Mouse (Mus musculus) liver, embryonic 14.5 days (tissue): ENCODE results near the gene Prl7c1. TPM values are rescaled to one million over a fixed set of nuclear protein-coding genes. Genes with fewer than 3 reads are reported as not detected.
"Not testable (repeated sequence)": the region's sequence is repeated elsewhere in the genome, so short reads cannot be mapped to it uniquely, and the experiment has no call there.

Experiments
- ATAC-seq: fragments of 200-750 bp; cut with Nextera tagmentation; 2 replicates; pipeline ENCODE4 v1.8.0; 2017; ENCODE audit warnings: moderate number of reproducible peaks, mild to moderate bottlenecking, moderate library complexity; ENCODE audit not compliant: insufficient read depth
- DNase-seq, 3 experiments: peaks; one replicate each; pipeline ENCODE4 v3.0.0-alpha.2; 2012 to 2013; ENCODE audit warnings: low read depth in 3 of 3, low spot score in 3 of 3
- H3K27ac ChIP-seq: fragments of 300-500 bp; sonication (generic); 2 replicates; pipeline ENCODE4 v1.5.1; 2014; ENCODE audit warnings: moderate library complexity, mild to moderate bottlenecking, control low read depth, inconsistent platforms
- H3K27me3 ChIP-seq: fragments of 300-500 bp; sonication (generic); 2 replicates; pipeline ENCODE4 v1.6.1; 2014; ENCODE audit warnings: mild to moderate bottlenecking, low read length, moderate library complexity; ENCODE audit not compliant: control insufficient read depth, insufficient read depth
- H3K36me3 ChIP-seq: fragments of 300-500 bp; sonication (generic); replicated peaks from 2 replicates; pipeline ENCODE4 v1.6.1; 2014; ENCODE audit warnings: low read depth; ENCODE audit not compliant: control insufficient read depth, insufficient read depth
- H3K4me1 ChIP-seq, 2 experiments: fragments of 200-500 bp in 1 of 2; fragments of 300-500 bp in 1 of 2; sonication (generic) in 1 of 2; replicated peaks; 2 replicates each; pipeline ENCODE4 v1.6.1; 2012 to 2014; ENCODE audit warnings: antibody characterized with exemption in 1 of 2, inconsistent platforms in 1 of 2, low read length in 1 of 2; ENCODE audit not compliant: control insufficient read depth in 2 of 2, insufficient read depth in 2 of 2
- H3K4me2 ChIP-seq: fragments of 300-500 bp; sonication (generic); 2 replicates; pipeline ENCODE4 v1.6.1; 2014; ENCODE audit warnings: low read depth, mild to moderate bottlenecking, control low read depth, moderate library complexity
- H3K4me3 ChIP-seq, 2 experiments: fragments of 200-500 bp in 1 of 2; fragments of 300-500 bp in 1 of 2; sonication (generic) in 1 of 2; 2 replicates each; pipeline ENCODE4 v1.5.1; 2012 to 2014; ENCODE audit warnings: low read depth in 2 of 2, low read length in 2 of 2, mild to moderate bottlenecking in 2 of 2, control low read depth in 1 of 2, inconsistent platforms in 1 of 2, moderate library complexity in 1 of 2; ENCODE audit not compliant: insufficient read depth in 1 of 2
- H3K9ac ChIP-seq: fragments of 300-500 bp; sonication (generic); replicated peaks from 2 replicates; pipeline ENCODE4 v1.6.1; 2014; ENCODE audit warnings: mild to moderate bottlenecking, control low read depth, moderate library complexity
- H3K9me3 ChIP-seq: fragments of 300-500 bp; sonication (generic); 2 replicates; pipeline ENCODE4 v1.6.1; 2016; ENCODE audit warnings: low read length, mixed read lengths; ENCODE audit not compliant: control insufficient read depth
- CTCF ChIP-seq: IDR thresholded peaks from 2 replicates; pipeline ENCODE4 v1.5.1; 2016; ENCODE audit warnings: antibody characterized with exemption, low read depth, control low read depth
- EP300 ChIP-seq: IDR thresholded peaks from 2 replicates; pipeline ENCODE4 v1.6.1; 2016; ENCODE audit warnings: antibody characterized with exemption, low read depth
- WGBS: fragments of 180-500 bp; shearing (Covaris S2); extraction: QIAGEN DNeasy Blood & Tissue Kit; methylation state at CpG from one replicate; pipeline ENCODE4 v1.1.7; 2014; ENCODE audit not compliant: insufficient replicate concordance; 5-methylcytosine and 5-hydroxymethylcytosine counted together
- polyA plus RNA-seq, 2 experiments: library from polyadenylated mRNA; depleted of rRNA in 1 of 2; stranded (reverse) in 1 of 2; unstranded in 1 of 2; fragments of >200 nt; fragmentation: Nextera tagmentation in 1 of 2; extraction: Ambion mirVana in 1 of 2; gene quantifications; 2 replicates each; pipeline versions ENCODE4 v1.2.1 to v1.2.3; 2012 to 2014

Gene Prl7c1
- polyA plus RNA-seq (2012; rRNA removed) (not detected in 2 replicates), polyA plus RNA-seq (2014; fragmentation: Nextera tagmentation; extraction: Ambion mirVana) (not detected in 2 replicates)

GRCm38 (mm10) chr13:27780704-27781103 is at the start of gene Prl7c1:
Prl7c1 (minus strand) TSS chr13:27780804.
- 63% methylated on average over 2 of the region's 3 CpGs for WGBS
- H3K9ac ChIP-seq, H3K4me1 ChIP-seq, H3K9me3 ChIP-seq, H3K27me3 ChIP-seq, ATAC-seq, DNase-seq, H3K4me3 ChIP-seq, H3K27ac ChIP-seq, H3K36me3 ChIP-seq, H3K4me2 ChIP-seq: not testable (repeated sequence)

- H3K27ac ChIP-seq = no peak overlapping the region
- DNase-seq (no peak), ATAC-seq (no peak)
- no peaks in the 10 kb centered on the region for H3K4me1 ChIP-seq
- H3K36me3 ChIP-seq = no peaks in the 10 kb centered on the region
- no peaks in the 10 kb centered on the region for H3K27me3 ChIP-seq
- H3K4me3 ChIP-seq = no peak overlapping the region
- H3K4me2 ChIP-seq = no peak overlapping the region
- H3K9me3 ChIP-seq = no peaks in the 10 kb centered on the region
- no peak overlapping the region for H3K9ac ChIP-seq
- TF ChIP-seq CTCF (no peak), EP300 (no peak)
- 53% methylated on average over 1 of the region's 1 CpGs for WGBS
Measured at GRCm38 (mm10) chr13:27802765-27803164, 22.2 kb upstream of the Prl7c1 start.

DNA sequence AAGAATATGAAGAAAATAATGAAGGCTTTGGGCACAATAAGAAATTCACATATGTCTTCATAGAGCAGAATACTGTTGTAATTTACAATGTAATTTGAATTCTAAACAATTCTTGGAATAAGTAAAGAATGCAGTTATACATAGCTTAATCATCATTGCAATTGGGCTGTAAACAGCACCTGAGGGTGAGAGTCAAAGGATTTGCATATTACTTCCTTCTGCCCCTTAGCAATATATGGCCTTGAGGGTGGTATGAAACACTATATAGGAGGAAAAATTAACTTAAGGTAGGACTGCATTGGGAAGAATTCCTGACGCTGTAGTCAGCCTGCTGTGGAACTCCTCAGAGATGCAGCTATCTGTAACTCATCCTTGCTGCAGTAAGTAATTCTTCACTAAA is 20.8 kb upstream of the Prl7c1 start, which contains the start of gene Prl2a1:
TSS of gene Prl2a1 (plus strand) at position 301 of the 400 bp plus-strand sequence.
- TF ChIP-seq EP300 (no peak), CTCF (no peak)
- 56% methylated on average over 1 of the region's 1 CpGs for WGBS
- no peaks in the 10 kb centered on the region for H3K27me3 ChIP-seq
- no peaks in the 10 kb centered on the region for H3K4me1 ChIP-seq
- DNase-seq (no peak), ATAC-seq (no peak)
- H3K4me3 ChIP-seq = no peak within 1 kb of the TSS
- H3K36me3 ChIP-seq = no peaks in the 10 kb centered on the region
- no peak within 1 kb of the TSS for H3K9ac ChIP-seq
- H3K4me2 ChIP-seq = no peak within 1 kb of the TSS
- H3K27ac ChIP-seq = no peak within 1 kb of the TSS
- H3K9me3 ChIP-seq = no peaks in the 10 kb centered on the region

- Histone ChIP-seq H3K4me1 (no peaks in the 10 kb centered on the region), H3K4me3 (no peak overlapping the region), H3K4me2 (no peak overlapping the region), H3K27me3 (no peaks in the 10 kb centered on the region), H3K36me3 (no peaks in the 10 kb centered on the region), H3K9ac (no peak overlapping the region), H3K9me3 (no peaks in the 10 kb centered on the region), H3K27ac (no peak overlapping the region)
- WGBS = 24% methylated on average over 4 of the region's 4 CpGs
- ATAC-seq (no peak), DNase-seq (no peak)
- no peak for TF ChIP-seq CTCF
Measured at GRCm38 (mm10) chr13:27799303-27799702, 18.7 kb upstream of the Prl7c1 start.

GRCm38 (mm10) chr13:27734512-27735186 is 46.0 kb downstream of the Prl7c1 start:
- H3K36me3 ChIP-seq = no peaks in the 10 kb centered on the region
- no peaks in the 10 kb centered on the region for H3K4me1 ChIP-seq
- H3K4me2 ChIP-seq = no peak overlapping the region
- TF ChIP-seq EP300 (no peak), CTCF (no peak)
- H3K27ac ChIP-seq = no peak overlapping the region
- DNase-seq (no peak), ATAC-seq (no peak)
- WGBS = 67% methylated on average over 10 of the region's 10 CpGs
- no peak overlapping the region for H3K4me3 ChIP-seq
- H3K27me3 ChIP-seq = no peaks in the 10 kb centered on the region
- H3K9me3 ChIP-seq = no peaks in the 10 kb centered on the region
- H3K9ac ChIP-seq = no peak overlapping the region

GRCm38 (mm10) chr13:27730286-27730959 is 50.2 kb downstream of the Prl7c1 start:
- H3K4me3 ChIP-seq, H3K36me3 ChIP-seq, H3K4me1 ChIP-seq, H3K27ac ChIP-seq, H3K27me3 ChIP-seq, ATAC-seq, DNase-seq, H3K9ac ChIP-seq, H3K4me2 ChIP-seq, H3K9me3 ChIP-seq: not testable (repeated sequence)
- 49% methylated on average over 5 of the region's 5 CpGs for WGBS

- H3K9ac ChIP-seq, DNase-seq, ATAC-seq, H3K27ac ChIP-seq, H3K36me3 ChIP-seq, H3K9me3 ChIP-seq, H3K4me2 ChIP-seq, H3K27me3 ChIP-seq, H3K4me3 ChIP-seq, H3K4me1 ChIP-seq: not testable (repeated sequence)
- 55% methylated on average over 3 of the region's 3 CpGs for WGBS
Measured at GRCm38 (mm10) chr13:27725057-27725456, 55.5 kb downstream of the Prl7c1 start.
